Mouse (Mus musculus) kidney, adult 11 months (tissue): Measurements from ENCODE around the gene Cpsf4l.

Source experiments
- DNase-seq: peaks from one replicate; pipeline ENCODE4 v3.0.0; 2022

Cpsf4l gene

GRCm38 (mm10) chr11:113709731-113710256 is at the start of gene Cpsf4l:
Gene Cpsf4l, minus strand, starts transcription at chr11:113710017.
- DNase-seq = no peak

GRCm38 (mm10) chr11:113758851-113759250 is 49.0 kb upstream of the Cpsf4l start:
- no peak for DNase-seq

DNA sequence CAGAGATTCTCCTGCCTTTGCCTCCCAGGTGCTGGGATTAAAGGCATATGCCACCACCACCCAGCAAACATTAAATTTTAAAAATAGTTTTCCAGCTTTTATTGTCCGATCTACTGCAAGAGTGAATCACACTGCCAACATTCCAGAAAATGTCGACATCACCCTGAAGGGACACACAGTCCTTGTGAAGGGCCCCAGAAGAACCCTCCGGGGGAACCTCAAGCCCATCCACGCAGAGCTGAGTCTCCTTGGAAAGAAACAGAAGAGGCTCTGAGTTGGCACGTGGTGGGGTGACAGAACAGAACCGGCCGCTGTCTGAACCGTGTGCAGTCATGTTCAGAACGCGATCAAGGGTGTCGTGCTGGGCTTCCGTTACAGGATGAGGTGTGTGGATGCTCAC is 46.8 kb upstream of the Cpsf4l start:
- DNase-seq = no peak

GRCm38 (mm10) chr11:113755878-113756277 is 46.1 kb upstream of the Cpsf4l start:
- no peak for DNase-seq

GRCm38 (mm10) chr11:113754845-113755244 is 45.0 kb upstream of the Cpsf4l start:
- no peak for DNase-seq

GRCm38 (mm10) chr11:113752685-113753430 is 43.0 kb upstream of the Cpsf4l start:
- DNase-seq = no peak

DNA sequence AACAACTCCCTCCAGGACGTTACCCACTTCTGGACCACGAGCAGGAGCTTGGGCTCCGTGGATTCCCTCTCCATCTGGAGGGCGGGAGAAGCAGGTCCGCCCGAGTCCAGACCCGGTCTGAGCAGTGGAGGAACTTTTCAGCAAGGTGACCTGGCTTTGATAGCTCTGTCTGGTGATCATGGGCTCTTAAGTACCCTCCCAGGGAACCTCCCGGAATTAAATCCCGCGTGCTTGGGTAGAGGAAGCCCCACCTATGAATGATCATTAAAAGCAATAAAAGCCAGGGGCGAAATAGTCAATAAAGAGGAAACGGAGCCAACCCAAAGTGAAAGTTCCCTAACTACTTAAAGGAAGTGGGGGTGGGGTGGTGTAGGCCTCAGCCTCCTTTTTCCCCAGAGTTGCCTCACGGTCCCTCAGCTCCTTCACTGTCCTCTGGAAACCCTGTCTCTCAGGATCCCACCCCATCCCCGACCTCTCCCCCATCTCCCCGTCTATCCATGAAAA is 42.4 kb upstream of the Cpsf4l start:
- DNase-seq = no peak

- DNase-seq = peak; percentile 74
These were observed 41.8 kb upstream of the Cpsf4l start, which contains the start of gene Cdc42ep4 for GRCm38 (mm10) chr11:113751484-113752084. Gene Cdc42ep4, minus strand, starts transcription at chr11:113751881.

GRCm38 (mm10) chr11:113750571-113751483 is 41.0 kb upstream of the Cpsf4l start:
- DNase-seq = peak; percentile 81

- peak; percentile 50 for DNase-seq
These were observed 40.0 kb upstream of the Cpsf4l start for GRCm38 (mm10) chr11:113749749-113750351.

DNA sequence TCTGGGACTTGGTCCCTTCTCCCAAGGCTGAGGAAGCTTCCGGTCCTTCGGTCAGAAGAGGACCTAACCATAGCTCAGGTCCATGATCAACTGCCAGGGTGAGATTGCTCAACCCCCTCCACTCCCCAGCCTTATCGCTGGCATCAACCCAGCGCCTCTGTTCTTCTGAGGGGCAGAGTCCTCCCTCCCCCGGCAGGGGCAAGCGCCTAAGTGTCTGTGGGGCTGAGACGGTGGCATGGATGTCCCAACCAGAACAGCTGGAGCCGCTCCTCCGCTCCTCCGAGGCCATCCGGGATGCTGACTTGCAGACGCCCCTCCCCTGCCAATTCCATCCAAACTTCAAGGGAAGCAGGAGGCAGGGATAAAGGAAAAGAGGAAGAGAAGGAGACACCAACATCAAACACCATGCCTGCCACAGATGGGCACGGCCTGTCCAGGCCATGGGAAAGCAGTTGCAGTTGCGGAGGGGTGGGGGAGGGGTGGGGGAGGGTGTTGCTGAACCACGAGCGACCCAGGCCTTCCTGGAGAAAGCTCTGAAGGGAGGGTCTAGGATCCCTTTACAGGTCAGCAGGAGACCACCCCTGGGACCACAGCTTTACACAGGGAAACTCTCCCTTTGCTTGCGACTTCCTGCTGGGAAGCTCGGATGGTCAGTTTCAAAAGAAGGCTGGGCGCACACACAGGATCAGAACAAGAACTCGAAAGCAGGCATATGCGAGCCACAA is 39.1 kb upstream of the Cpsf4l start:
- peak; percentile 46 for DNase-seq

- DNase-seq = no peak
These were observed 38.0 kb upstream of the Cpsf4l start for GRCm38 (mm10) chr11:113747725-113748380.

DNA sequence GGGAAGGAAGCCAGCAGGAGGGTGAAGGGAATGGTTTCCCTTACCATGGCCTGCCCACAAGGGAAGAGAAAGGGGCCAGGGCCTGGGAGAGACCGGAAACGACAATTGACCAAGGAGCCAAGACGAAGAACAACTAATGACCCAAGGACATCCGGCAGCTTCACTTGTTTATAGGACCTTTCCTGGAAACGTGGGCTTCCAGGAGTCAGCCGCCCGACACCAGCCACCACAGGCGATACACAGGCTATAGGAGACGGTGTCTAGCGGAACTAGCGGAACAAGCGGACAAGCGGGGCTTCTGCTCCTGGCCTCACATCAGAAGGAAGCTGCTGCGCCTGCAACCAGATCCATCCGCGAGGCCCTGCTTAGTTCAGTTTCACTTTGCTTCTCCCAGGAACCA is 37.2 kb upstream of the Cpsf4l start:
- DNase-seq = peak; percentile 69

GRCm38 (mm10) chr11:113745961-113746360 is 36.1 kb upstream of the Cpsf4l start:
- no peak for DNase-seq

GRCm38 (mm10) chr11:113742998-113743397 is 33.2 kb upstream of the Cpsf4l start:
- DNase-seq = no peak

GRCm38 (mm10) chr11:113740100-113740499 is 30.3 kb upstream of the Cpsf4l start:
- DNase-seq = no peak

DNA sequence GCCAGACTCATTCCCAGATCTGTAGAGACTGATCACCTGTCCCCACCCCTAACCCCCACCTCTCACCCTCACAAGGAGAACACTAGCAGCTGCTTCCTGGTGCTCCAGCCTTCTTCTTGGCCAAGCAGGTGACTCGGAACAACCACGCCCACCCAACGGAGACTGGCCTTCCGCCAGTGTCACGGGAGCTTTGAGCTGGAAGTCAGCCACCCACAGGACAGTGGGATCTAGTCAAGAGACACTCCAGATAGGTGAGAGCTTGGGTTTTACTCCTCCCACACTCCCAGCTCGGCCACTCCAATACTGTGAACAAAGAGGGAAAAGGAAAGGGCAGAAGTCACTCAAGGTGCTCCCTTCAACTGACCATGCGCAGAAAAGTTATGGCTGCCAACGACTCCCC is 29.4 kb upstream of the Cpsf4l start:
- peak; percentile 90 for DNase-seq

- no peak for DNase-seq
These were observed 28.1 kb upstream of the Cpsf4l start for GRCm38 (mm10) chr11:113737912-113738311.

- DNase-seq = no peak
These were observed 27.7 kb upstream of the Cpsf4l start for GRCm38 (mm10) chr11:113737553-113737854.

DNA sequence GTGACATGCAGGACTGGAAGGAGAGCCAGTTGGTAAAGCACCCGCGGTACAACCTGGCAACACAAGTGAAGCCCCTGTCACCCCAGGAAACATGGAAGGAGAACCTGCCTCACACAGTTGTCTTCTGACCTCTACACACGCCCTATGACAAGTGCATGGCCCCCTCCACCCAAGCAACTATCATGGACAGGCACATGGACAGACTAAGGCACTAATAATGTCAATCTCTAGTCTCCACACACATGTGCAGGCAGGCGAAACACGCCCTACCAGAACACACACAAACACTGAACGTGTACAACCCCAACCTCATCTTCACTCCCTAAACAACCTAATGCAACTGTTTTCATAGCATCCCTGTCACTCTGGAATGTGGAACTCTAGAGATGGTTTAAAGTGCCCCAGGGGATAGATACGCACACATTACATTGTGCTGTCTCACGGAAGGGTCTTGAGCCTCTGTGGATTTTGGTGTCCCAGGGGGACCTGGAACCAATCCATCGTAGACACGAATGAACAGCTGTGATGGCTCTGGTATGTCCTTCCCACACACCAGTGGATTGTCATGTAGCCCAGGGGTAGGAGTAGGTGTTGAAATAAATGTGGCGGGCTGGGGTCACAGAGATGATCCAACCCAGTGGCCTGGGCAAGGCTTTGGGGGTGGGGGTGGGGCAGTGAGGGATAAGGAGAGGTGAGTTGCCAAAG is 27.2 kb upstream of the Cpsf4l start:
- DNase-seq = no peak

DNA sequence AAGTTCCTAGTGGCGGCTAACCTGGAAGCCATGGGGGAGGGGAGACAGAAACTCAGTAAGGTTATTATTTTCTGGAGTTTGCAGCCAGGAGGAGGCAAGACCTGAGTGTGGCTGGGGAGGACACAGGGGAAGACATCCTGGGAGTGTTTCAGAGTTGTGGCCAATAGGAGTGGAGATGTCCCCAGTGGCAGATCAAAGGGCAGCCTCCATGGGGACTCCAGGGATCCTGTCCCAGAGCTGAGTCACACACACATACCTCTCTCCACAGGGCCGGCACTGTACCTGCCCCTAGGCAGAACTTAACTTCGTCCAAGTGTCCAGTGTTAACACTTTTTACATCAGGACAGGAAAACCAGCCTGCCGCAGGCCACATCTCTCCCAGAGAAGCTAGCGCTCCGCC is 25.3 kb upstream of the Cpsf4l start:
- DNase-seq = peak; percentile 63
